Mouse (Mus musculus): ENCODE data around the gene Susd6. TPM values are rescaled to one million over a fixed set of nuclear protein-coding genes. Genes with fewer than 3 reads are reported as not detected.
"Not testable (repeated sequence)": the region's sequence is repeated elsewhere in the genome, so short reads cannot be mapped to it uniquely, and the experiment has no call there.

The Susd6 gene
- total RNA-seq, 1 experiment from 2014 or later, result 54.2 TPM

DNA sequence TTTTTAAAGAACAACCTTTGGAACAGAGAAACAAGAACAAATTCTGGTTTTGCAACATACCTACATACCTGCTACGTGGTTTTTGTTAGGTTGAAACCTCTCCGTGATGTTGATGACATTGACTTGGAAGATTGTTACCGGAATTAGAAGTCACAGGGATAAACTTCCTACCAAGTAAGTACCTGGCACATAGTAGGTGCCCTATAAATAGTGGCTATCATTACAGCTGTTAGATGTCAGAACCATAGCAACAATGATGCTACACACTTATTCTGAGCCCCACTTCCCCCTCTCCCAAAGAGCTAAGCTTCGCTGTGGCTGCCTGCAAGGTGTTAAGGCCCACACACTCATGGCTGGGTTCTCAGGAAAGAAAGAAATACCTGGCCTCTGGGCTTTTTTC is 4.7 kb upstream of the Susd6 start:
- DNase-seq, result no peak

DNA sequence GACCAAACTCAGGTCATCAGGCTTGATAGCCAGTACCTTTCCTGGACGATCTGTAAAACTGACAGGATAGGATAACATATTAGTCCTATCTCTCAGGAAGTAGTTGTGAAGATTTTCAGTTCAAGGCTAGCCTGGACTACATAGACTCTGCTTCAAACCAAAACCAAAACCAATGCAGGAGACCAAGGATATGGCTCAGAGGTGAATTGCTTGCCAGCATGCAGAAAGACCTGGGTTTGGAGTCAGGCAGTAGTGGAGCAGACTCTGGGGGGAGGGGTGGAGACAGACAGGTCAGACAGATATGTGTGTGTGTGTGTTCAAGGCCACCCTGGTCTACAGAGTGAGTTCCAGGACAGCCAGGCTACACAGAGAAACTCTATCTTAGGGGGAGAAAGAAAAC is 3.7 kb upstream of the Susd6 start:
- DNase-seq, result no peak

DNA sequence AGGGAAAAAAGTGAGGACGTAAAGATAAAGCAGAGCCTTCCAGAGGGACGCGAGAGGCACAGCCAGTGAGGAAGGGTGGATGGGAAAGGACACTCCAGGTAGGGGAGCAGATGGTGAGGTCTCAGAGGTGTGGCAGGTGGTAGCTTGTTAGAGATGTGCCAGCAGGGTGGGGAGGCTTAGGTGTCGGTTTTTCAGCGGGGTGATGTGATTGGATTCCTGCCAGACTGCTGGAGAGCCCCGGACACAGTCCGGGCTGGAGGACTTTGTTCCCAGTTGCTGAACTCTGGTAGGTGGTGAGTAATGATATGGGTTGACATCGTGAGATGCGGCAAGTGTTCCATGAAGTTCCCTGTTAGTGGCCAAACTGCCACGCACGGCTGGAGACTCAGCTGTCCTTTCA is 2.7 kb upstream of the Susd6 start:
- DNase-seq, result no peak

DNA sequence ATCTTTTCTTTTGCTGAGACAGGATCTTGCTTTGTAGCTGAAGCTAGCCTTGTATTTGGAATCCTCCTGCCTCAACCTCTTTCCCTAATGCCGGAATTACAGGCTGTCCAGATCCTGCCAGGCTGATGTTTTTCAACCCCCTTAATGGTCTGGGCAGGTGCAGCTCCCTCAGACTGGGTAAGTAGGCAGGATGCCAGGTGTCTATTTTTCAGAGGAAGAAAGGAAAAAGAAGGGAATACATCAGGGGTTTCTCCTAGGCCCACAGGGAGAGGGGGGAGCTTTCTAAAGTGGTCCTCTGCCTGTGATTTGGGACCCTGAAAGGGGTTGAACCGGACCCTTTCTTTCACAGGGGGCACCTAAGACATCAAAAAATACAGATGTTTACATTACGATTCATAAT is 2.1 kb upstream of the Susd6 start:
- DNase-seq, result no peak

DNA sequence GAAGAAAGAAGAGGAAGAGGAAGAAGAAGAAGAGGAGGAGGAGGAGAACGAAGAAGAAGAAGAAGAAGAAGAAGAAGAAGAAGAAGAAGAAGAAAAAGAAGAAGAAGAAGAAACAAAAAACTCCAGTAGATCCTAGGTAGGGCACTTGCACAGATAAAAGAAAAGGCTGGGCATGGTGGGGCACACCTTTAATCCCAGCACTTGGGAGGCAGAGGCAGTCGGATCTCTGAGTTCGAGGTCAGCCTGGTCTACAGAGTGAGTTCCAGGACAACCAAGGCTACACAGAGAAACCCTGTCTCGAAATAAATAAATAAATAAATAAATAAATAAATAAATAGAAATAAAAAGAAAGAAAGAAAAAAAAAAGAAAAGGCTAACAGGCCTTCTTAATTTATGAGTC is 1.0 kb upstream of the Susd6 start:
- not testable (repeated sequence) for DNase-seq

DNA sequence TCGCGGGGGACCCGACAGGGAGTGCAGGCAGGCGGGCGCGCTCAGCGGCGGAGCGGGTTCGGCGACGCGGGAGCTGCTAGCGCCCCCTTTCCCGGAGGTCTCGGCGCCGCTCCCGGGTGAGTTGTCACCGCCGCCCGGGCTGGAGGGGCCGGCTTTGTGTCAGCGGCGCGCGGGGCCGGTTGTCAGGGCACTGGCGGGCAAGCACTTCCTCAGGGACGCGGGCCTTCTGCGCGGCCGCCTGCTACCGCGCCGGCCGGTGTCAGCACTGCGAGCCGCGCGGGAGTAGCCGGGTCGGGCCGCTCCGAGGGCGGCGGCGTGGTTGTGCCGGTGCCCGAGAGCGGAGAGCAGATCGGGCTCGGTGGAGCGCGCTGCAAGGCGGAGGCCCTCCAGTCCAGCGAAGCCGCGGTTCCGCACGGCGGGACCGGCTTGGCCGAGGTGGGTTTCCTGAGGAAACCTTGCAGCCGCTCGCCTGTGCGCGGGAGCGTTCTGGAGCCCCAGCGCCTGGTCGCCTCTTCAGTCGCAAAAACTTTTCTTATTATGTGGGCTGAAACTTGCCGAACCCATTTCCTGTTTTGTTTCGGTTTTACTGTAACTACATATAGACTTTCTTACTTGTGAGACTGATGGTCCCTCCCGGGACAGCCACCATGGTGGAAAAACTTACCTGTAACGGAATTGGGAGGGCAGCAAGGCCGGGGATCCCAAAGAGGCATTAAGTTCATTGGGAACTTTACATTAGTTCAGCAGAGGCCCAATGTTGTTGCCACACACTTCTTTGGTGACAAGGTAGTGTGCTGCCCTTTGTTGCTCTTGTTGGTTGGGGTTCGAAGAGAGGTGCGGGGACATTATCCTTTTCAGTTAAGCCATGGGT is 625 bp downstream of the Susd6 start:
- no peak for DNase-seq

DNA sequence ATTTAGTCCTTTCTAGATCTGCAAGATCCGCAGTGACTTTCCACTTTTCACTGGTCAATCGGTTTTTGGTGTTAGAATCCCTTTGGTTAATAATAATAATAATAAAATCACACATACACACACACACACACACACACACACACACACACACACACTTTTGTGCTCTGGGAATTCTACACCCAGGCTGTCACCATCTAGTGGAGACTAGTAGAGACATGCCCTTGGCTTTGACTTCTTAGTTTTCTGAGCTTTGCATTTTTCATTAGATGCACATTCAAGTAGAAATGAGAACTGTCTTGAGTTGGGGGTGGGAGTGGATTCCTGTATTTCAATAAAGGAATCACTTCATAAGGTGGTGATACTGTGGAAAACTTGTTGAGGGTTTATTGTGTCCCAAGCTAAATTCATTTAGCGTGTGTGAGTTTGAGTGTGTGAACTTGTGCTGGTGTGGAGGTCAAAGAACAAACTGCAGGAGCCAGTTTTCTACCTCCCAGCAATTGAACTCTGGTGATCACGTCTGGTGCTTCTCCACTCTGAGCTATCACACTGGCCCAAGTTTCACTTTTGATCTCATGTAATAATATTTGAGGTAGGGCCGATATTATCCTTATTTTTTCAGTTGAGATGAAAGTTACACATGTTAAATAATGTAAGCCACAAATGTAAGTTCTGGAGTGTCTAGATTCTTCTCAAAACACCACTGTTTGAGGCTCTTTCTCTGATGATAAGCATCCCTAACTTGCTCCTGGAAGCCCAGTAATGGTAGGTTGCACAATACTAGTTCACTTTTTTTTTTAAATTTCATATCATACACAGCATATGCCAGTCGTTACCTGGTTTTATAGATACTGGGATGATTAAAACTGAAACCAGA is 1.5 kb downstream of the Susd6 start:
- DNase-seq, result no peak

DNA sequence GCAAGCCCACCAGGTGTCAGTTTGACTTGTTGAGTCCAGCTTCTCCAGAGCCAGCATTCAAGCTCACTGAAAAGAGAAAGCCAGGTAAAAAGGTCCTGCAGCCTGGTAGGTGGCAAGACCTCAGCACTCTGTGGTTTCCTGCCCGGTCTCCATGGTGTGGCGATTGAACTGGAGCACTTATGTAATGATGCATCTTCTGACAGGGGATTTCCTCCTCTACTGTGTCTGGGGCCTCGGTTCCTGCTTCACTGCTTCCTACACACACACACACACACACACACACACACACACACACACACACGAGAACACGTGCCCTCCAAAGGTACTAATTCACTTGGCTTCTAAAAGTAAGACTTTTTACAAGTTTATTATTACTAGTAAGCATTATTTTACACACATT is 2.6 kb downstream of the Susd6 start:
- no peak for DNase-seq

DNA sequence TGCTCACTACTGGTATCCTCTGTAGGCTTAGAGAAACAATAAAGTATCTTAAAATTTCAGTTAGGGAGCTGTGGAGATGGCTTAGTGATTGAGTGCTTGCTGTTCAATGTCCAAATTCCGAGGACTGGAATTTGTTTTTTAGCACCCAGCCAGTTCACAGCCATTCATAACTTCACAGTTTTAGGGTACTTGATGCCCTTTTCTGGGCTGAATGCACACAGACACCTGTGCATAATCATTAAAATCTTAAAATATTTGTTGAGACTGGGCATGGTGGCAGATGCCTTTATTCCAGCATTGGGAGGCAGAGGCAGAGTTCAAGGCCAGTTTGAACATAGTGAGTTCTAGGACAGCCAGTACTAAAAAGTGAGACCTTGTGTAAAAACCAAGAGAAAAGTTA is 3.2 kb downstream of the Susd6 start:
- DNase-seq, result no peak

DNA sequence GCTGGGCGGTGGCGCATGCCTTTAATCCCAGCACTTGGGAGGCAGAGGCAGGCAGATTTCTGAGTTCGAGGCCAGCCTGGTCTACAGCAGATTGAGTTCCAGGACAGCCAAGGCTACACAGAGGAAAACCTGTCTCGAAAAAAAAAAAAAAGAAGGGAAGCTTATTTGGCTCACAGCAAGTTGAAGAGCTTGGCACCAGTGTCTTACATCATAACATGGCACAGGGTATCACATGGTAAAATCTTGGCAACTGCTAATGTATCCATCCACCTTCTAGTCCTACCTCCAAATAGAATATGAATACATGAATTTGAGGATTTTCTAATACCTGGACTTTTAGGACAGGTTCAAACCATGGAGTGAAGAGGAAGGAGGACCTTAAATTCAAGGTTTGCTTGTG is 4.2 kb downstream of the Susd6 start:
- DNase-seq, result no peak

DNA sequence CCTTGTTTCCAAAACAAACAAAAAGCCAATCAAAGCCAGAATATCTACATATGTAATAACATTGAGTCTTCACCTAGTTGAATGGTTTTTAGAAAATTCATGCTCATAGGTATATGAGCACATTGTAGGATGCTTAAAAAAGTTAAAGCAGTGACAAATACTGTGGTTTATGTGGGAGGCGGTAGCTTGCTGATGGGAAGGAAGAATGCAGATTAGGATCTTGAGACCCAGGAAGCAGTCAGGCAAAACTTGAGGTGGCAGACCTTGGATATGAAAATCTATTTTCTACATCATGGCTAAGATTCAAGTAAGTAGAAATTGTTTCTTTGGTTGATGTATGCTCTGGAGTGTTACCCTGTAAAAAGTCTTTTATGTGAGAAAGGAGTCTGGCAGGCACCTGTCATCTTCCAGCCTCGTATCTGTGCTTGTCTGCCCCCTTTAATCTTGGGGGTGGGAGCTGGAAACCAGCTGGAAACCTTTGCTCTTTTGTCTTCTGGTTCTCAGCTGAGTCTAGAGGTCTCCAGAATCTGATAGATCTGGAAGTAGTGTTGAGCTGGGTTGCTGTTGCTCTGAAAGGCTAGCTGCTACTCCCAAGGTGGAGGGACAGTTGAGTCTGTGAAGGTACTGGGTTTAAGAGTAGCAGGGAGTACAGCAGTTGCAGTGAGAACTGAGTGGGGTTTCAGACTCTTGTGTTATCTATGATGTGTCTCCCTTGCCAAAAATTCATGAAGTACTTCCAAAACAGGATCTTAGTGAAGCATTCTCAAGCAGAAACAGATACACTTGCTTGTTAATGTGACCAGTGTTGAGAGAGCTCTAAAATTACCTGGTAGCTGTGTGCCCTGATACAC is 4.8 kb downstream of the Susd6 start:
- no peak for DNase-seq

DNA sequence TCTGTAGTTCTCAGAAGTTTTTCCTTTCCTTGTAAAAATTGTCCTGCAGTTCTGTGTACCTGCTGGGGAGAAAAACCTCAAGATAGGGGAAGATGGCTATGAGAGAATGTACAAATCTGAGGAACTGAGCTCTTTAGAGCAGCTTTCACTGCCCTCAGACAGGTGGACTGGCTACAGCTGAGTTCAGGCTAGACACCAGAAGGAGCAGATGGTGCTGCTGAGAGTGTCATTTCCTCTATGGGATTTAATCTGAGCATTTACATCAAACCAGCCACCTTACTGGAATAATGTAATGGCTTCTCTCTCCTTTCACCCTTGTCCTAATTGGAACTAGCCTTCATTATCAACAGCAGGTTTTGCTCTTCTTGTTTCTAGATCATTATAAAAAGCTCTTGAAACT is 8.0 kb downstream of the Susd6 start:
- no peak for DNase-seq

DNA sequence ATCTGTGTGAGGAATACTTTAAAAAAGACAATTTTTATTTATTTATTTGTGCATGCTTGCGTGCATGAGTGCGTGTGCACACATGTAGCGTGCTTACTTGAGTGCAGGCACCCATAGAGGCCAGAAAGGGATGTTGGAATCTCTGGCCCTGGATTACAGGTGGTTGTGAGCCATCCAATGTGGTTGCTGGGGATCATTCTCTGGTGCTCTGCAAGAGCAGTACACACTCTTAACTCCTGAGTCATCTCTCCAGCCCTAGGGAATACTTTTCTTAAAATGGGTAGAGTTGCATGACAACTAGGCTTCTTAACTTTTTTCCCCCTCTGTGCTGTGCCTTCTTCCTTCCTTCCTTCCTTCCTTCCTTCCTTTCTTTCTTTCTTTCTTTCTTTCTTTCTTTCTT is 9.8 kb downstream of the Susd6 start:
- DNase-seq, result no peak

DNA sequence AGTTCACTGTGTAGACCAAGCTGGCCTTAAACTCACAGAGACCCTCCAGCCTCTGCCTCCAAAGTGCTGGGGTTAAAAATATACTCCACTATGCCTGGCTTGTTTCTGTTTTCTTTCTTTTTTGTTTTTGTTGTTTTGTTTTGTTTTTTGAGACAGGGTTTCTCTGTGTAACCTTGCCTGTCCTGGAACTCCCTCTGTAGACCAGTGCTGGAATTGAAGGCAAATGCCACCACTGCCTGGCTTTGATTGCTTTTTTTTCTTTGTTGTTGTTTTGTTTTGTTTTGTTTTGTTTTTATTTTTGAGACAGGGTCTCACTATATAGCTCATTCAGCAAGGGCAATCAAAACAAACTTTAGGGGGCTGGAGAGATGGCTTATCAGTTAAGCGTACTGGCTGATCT is 11.1 kb downstream of the Susd6 start:
- DNase-seq, result no peak

DNA sequence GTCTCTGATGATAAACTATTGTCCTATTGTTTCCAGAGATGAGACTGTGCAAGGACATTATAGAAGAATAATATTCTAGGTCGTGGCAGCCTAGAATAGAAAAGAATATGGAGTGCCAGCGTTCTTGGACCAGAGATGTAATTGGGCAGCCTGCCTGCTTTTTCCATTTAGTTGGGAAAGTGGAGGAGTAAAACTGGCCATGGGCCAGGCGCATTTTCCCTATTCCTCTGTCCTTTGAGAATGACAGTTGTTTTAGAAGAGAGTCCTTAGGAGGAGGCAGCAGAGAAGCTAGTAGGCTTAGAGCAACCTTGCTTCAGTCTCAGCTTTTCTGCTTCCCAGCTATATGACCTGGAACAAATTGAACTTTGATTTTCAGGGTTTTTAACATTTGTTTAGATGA is 13.6 kb downstream of the Susd6 start:
- DNase-seq, result peak; percentile 71

DNA sequence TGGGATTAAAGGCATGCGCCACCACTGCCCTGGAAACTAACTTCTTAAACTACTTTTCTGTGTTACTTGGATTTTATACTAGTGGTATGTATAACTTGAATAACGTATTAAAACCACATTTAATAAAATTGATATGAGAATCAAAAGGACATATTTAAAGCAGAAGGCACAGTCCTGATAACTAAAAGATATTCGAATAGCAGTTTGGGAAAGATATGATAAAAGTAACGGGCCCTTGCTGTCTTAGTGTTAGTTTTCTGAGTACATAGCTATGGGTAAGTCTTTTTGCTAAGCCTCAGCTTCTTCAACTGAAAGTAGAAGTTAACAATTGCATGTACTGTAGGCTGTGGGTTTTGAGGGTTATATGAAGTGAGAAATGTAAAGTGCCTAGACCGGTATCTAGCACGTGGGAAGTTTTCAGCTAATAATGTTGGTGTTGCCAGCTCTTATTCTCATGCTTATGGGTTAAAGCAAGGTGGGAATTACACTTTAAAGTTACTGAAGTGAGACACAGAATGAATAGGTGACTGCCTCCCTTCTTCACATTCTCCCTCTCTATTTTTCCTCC is 14.6 kb downstream of the Susd6 start:
- DNase-seq, result no peak

DNA sequence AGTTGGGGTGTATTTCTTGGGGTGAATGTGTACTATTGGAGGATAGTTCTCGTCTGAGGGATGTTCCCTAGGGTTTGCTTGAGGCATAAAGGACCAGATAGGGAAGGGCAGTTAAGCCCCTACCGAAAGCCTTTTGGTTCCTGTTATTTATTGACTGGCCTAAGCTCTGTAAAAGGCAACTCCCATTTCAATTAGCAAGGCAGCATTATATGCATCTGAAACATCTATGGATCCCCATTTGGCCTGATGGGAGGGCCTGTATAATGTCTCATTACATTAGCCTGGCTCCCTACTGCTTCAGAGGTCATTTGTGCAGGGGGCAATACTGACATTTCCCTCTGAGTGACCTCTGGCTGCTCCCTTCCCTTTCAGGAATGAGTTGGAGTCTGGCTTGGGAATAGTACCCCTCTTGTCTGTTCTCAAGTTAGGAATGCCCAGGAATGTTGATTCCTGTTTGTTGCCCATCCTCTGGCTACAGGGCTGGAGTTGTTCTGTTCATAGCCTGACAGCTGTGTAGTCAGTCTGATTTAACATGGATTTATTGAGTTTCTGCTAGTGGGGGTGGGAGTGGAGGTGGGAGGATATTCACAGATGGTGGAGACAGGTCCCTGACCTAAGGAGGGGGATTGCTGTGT is 17.3 kb downstream of the Susd6 start:
- DNase-seq, result no peak

DNA sequence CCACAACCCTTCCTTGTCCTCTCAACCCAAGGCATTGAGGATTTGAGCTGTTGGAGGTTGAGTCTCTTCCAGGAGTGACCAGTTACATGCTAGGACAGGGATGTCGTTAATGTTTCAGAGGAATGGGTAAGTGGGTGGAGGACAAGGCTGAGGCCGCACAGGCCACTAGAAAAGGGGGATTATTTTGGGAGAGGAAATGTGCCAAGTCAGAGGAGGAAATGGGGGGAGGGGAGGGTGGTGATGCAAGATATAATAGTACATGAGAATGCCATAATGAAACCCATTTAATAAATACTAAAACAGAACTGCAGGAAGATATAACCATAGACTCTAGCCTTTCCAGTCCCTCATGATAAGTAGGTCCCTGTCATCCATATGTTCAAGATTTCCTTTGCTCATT is 19.7 kb downstream of the Susd6 start:
- no peak for DNase-seq

DNA sequence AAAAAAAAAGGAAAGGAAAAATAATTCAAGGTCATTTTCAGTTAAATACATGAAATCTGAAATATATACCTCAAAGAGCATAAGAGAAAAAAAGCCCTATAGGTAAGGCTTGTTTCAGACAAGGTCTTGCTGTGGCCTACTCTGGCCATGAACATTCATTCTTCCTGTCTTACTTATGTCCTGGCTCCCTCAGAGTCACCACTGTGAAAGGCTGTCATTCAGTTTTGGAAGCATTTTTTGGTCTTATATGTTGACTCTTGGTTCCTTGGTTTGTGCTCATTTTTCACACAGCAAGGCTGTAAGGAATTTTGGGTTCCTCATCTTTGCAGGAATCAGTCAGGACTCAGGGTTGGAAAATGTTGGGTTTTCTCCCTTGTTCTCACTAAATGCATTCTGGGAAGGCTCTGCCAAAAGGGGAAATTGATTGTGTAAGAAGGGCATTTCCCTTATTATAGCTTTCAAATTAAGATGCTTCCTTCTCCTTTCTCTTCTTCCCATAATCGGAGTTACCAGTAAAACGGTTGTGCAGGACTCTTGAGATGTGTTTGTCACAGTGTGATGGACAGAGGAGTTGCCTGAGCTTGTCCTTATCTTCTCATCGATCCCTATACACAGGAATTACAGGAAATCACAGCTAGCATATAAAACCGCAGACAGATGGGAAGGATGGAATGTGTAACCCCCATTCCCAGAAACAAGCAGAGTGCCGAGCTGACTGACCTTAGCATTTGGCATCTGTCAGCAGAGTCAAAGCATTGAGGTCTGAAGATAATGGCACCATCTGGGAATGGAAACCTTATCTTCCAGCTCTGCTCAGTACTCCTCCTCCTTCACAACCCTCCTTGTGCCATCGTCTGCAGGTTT is 21.6 kb downstream of the Susd6 start:
- no peak for DNase-seq

DNA sequence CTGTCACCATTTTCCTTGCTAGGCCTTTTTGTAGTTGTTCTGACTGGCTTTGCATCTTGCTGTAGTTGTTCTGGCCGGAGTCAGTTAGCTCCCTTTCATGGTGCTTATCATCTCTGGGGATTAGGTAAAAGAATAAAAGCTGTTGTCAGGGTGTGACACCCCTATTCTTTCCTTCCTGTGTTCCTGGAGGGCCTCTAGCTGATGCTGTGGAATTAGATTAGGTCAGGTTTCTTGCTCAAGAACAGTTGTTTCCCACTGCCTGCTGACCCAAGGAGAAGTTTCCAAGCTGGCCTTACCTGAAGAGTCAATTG is 22.2 kb downstream of the Susd6 start:
- no peak for DNase-seq

DNA sequence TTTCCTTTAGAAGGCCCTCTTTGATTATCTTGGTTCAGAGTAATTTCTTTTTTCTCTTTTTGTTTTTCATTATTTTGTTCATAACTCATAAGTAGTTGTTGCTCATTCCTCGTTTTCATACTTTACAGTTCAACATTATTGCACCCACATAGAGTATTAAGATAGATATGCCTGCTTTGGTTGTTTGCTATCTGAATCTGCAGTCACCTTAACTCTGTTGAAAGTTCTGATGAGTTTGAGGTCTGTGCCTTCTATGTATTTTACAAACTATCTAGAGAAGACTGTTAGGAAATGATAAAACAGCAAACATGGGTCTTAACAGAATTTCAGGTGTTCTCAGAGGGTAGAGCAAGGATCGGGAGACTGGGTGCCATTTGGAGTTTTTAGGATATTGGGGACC is 23.1 kb downstream of the Susd6 start:
- no peak for DNase-seq

Data from adrenal gland, postnatal 25 days (tissue).